Mouse (Mus musculus) spleen, adult 2 months (tissue): ENCODE measurements around the gene Ppp1r1c.

Source experiments
- CTCF ChIP-seq: fragments of 200-500 bp; IDR thresholded peaks from 2 replicates; pipeline ENCODE4 v1.5.1; 2011; ENCODE audit warnings: mild to moderate bottlenecking, inconsistent platforms; ENCODE audit not compliant: insufficient read depth, insufficient read length, insufficient replicate concordance; ENCODE audit errors: extremely low read depth
- POLR2A ChIP-seq: fragments of 200-500 bp; IDR thresholded peaks from 2 replicates; pipeline ENCODE4 v1.6.1; 2011; ENCODE audit warnings: low read depth, low read length, inconsistent platforms

DNA sequence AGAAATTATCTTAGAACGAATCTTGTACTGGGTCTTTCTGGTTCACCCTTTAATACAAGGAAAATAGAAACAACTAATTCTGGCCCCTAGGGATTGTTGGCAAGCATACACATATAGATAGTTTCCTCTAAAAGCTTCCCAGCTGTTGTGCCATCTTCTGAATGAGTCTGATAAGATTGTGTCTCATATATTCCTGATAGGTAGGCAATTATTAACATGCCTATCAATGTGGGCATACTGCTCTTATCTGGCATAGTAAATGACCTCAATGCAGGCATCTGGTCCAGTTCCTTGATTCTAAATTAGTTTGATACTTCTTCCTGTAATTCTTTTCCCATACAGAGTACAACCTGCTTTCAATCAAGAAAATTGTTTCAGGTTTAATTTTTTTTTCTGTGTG is 14.8 kb downstream of the Ppp1r1c start:
- TF ChIP-seq CTCF (no peak), POLR2A (no peak)
